Mouse (Mus musculus): ENCODE data around the gene 1600014C10Rik.

1600014C10Rik gene

GRCm38 (mm10) chr7:38184786-38185185, 1.8 kb downstream of the 1600014C10Rik start:
- no peak for DNase-seq

- no peak for DNase-seq
These were observed 3.8 kb downstream of the 1600014C10Rik start for GRCm38 (mm10) chr7:38186861-38187260.

- no peak for DNase-seq
These were observed 4.8 kb downstream of the 1600014C10Rik start for GRCm38 (mm10) chr7:38187796-38188195.

- no peak for DNase-seq
These were observed 5.5 kb downstream of the 1600014C10Rik start for GRCm38 (mm10) chr7:38188281-38189075.

GRCm38 (mm10) chr7:38189136-38189982, 6.3 kb downstream of the 1600014C10Rik start:
- DNase-seq, result no peak

- no peak for DNase-seq
These were observed 7.2 kb downstream of the 1600014C10Rik start for GRCm38 (mm10) chr7:38190056-38190835.

GRCm38 (mm10) chr7:38191146-38191545, 8.1 kb downstream of the 1600014C10Rik start:
- no peak for DNase-seq

- no peak for DNase-seq
These were observed 8.6 kb downstream of the 1600014C10Rik start for GRCm38 (mm10) chr7:38191571-38191970.

- no peak for DNase-seq
These were observed 17.0 kb downstream of the 1600014C10Rik start for GRCm38 (mm10) chr7:38199907-38200605.

GRCm38 (mm10) chr7:38200606-38201289, 17.7 kb downstream of the 1600014C10Rik start:
- peak; percentile 92 for DNase-seq

- peak; percentile 39 for DNase-seq
These were observed 18.3 kb downstream of the 1600014C10Rik start for GRCm38 (mm10) chr7:38201290-38201658.

GRCm38 (mm10) chr7:38204314-38204713, 21.3 kb downstream of the 1600014C10Rik start:
- DNase-seq, result no peak

GRCm38 (mm10) chr7:38205801-38206200, 22.8 kb downstream of the 1600014C10Rik start:
- DNase-seq, result no peak

- DNase-seq, result no peak
These were observed 23.5 kb downstream of the 1600014C10Rik start for GRCm38 (mm10) chr7:38206564-38206963.

GRCm38 (mm10) chr7:38208969-38209368, 26.0 kb downstream of the 1600014C10Rik start:
- DNase-seq, result no peak

- no peak for DNase-seq
These were observed 26.6 kb downstream of the 1600014C10Rik start for GRCm38 (mm10) chr7:38209478-38210152.

- peak; percentile 67 for DNase-seq
These were observed 29.6 kb downstream of the 1600014C10Rik start for GRCm38 (mm10) chr7:38212651-38213062.

- DNase-seq, result no peak
These were observed 31.6 kb downstream of the 1600014C10Rik start for GRCm38 (mm10) chr7:38214473-38215214.

- DNase-seq, result no peak
These were observed 32.3 kb downstream of the 1600014C10Rik start for GRCm38 (mm10) chr7:38215281-38215680.

GRCm38 (mm10) chr7:38215697-38216096, 32.7 kb downstream of the 1600014C10Rik start:
- DNase-seq, result no peak

All from cerebellum, adult 9-11 months (tissue).